Mouse (Mus musculus) cerebellum, adult 2 months (tissue): ENCODE measurements around the gene Trim15.

Experiments
- CTCF ChIP-seq: fragments of 200-500 bp; IDR thresholded peaks from 2 replicates; pipeline ENCODE4 v1.5.1; 2011; ENCODE audit warnings: low read depth, mild to moderate bottlenecking, control low read depth, low read length, moderate library complexity, borderline replicate concordance; ENCODE audit not compliant: insufficient read depth
- POLR2A ChIP-seq: fragments of 200-500 bp; IDR thresholded peaks from 2 replicates; pipeline ENCODE4 v1.6.1; 2011; ENCODE audit warnings: low read length, control low read depth, borderline replicate concordance; ENCODE audit not compliant: insufficient read depth

GRCm38 (mm10) chr17:36835591-36836426 is 31.2 kb downstream of the Trim15 start:
- TF ChIP-seq CTCF (no peak), POLR2A (no peak)
